Mouse (Mus musculus) megakaryocyte, embryonic 14.5 days (primary cell): ENCODE measurements around the gene Rab20. TPM values are rescaled to one million over a fixed set of nuclear protein-coding genes. Genes with fewer than 3 reads are reported as not detected.

Experiments
- H3K27me3 ChIP-seq: replicated peaks from 2 replicates; pipeline ENCODE3; 2012; ENCODE audit warnings: inconsistent platforms
- H3K36me3 ChIP-seq: replicated peaks from 2 replicates; pipeline ENCODE3; 2012; ENCODE audit warnings: low read length, inconsistent platforms, mixed read lengths
- H3K4me1 ChIP-seq: 2 replicates; pipeline ENCODE4 v1.6.1; 2012; ENCODE audit warnings: inconsistent platforms
- H3K4me3 ChIP-seq: replicated peaks from 2 replicates; pipeline ENCODE3; 2012; ENCODE audit warnings: moderate library complexity, mild to moderate bottlenecking, inconsistent platforms
- H3K9me3 ChIP-seq: 2 replicates; pipeline ENCODE4 v1.6.1; 2012; ENCODE audit warnings: inconsistent platforms
- FLI1 ChIP-seq: IDR thresholded peaks from 2 replicates; pipeline ENCODE4 v1.6.1; 2012; ENCODE audit warnings: low read length, inconsistent platforms, mixed read lengths
- GATA1 ChIP-seq: IDR thresholded peaks from 3 replicates; pipeline ENCODE4 v1.6.1; 2012; ENCODE audit warnings: mixed read lengths, low read length, inconsistent platforms, borderline replicate concordance
- polyA plus RNA-seq: library from polyadenylated mRNA; stranded (reverse); fragments of >175 nt; gene quantifications from 2 replicates; pipeline ENCODE4 v1.2.3, GENCODE M21; 2012; ENCODE audit warnings: low replicate concordance; ENCODE audit not compliant: insufficient read depth

Gene Rab20
- 13.3 TPM in 1 of 2 replicates, not detected in the other for polyA plus RNA-seq

DNA sequence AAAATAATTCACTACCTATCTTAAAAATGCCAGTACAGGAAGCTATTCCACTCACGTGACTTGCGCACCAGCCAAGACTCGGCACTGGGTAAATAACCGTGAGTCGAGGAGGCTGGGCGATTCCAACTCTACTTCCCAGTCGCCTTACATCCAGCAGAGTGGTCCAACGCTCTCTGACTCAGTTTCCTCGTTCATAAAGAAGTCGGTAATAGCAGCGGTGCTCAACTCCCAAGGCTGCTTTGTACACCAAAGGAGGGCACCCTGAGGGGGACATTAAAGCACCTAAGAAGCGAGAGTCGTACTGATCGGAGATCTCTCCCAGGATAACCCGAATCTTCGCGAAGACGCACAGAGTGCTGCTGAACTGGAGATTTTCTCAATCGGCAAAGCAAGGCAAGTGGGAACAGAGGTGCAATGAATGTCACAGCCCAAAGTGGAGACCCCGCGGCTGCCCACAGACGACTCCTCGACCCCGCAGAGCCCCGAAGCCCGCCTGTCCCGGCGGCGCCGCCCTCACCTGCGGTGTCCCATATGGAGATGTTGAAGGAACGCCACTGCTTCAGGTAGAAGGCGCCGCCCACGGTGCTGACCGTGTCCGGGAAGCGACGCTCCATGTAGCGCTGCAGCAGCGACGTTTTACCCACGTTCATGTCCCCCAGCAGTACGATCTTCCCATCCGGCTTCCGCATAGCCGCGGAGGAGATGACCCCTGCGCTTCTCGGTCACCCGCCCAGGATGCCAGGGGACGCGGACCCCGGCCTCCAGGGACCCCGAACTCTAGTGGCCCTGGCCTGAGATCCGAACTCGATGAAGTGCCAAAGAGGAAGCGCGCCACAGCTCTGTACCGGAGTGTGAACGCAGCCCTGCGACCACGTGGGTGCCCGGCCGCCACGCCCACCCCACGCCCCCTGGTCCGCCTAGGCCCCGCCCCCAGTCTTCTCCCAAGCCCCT, at the start of gene Rab20:
TSS of gene Rab20 (minus strand) at position 900 of the 951 bp plus-strand sequence.
- Histone ChIP-seq H3K4me1 (peaks cover 61% of the 10 kb centered on the region), H3K9me3 (no peaks in the 10 kb centered on the region), H3K36me3 (no peaks in the 10 kb centered on the region), H3K4me3 (peak within 1 kb of the TSS; percentile 97), H3K27me3 (peaks cover 90% of the 10 kb centered on the region)
- TF ChIP-seq FLI1: no peak
- TF ChIP-seq GATA1: no peak

DNA sequence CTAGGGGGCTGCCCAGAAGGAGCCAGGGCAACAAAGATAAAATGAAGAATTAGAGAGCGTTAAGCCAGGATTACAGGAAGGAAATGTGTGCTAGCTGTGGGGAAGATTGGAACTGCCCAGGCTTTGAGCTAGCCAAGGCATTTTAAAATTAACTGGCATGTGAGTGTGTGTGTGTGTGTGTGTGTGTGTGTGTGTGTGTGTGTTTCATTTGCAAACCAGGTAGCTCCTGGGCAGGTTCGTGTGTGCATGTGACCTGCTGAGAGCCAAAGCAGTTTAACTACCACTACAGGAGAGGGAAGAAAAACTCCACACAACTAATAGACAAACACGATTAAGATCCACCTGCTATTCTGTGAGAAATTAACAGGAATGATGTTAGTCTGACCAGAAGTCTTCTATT, 44.8 kb upstream of the Rab20 start:
- no peak for TF ChIP-seq GATA1
- TF ChIP-seq FLI1: no peak
- H3K4me3 ChIP-seq: no peak overlapping the region
- H3K4me1 ChIP-seq: peaks cover 24% of the 10 kb centered on the region
- peaks cover 90% of the 10 kb centered on the region for H3K36me3 ChIP-seq
- no peaks in the 10 kb centered on the region for H3K27me3 ChIP-seq
- no peaks in the 10 kb centered on the region for H3K9me3 ChIP-seq

GRCm38 (mm10) chr8:11518676-11519075, 40.2 kb upstream of the Rab20 start:
- peaks cover 40% of the 10 kb centered on the region for H3K4me1 ChIP-seq
- TF ChIP-seq FLI1 (no peak), GATA1 (no peak)
- H3K4me3 ChIP-seq: no peak overlapping the region
- no peaks in the 10 kb centered on the region for H3K9me3 ChIP-seq
- no peaks in the 10 kb centered on the region for H3K27me3 ChIP-seq
- H3K36me3 ChIP-seq: peaks cover 100% of the 10 kb centered on the region

DNA sequence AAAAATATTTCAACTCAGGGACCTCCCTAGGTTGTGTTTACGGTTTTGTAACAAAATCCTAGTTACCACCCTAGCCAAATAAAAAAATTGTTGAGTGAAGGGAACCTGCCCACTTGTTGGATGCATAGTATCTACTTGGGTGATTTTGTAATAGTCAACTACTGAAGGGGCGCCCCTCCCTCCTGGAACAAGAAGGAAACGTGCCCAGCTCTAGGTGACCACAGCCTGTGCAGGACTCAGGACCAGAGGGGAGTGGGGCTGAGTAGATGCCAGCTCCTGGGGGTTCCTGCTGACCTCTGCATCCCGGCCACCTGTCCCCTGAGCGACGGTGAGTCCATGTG, 39.5 kb upstream of the Rab20 start:
- no peak for TF ChIP-seq FLI1
- no peak for TF ChIP-seq GATA1
- H3K4me3 ChIP-seq: no peak overlapping the region

DNA sequence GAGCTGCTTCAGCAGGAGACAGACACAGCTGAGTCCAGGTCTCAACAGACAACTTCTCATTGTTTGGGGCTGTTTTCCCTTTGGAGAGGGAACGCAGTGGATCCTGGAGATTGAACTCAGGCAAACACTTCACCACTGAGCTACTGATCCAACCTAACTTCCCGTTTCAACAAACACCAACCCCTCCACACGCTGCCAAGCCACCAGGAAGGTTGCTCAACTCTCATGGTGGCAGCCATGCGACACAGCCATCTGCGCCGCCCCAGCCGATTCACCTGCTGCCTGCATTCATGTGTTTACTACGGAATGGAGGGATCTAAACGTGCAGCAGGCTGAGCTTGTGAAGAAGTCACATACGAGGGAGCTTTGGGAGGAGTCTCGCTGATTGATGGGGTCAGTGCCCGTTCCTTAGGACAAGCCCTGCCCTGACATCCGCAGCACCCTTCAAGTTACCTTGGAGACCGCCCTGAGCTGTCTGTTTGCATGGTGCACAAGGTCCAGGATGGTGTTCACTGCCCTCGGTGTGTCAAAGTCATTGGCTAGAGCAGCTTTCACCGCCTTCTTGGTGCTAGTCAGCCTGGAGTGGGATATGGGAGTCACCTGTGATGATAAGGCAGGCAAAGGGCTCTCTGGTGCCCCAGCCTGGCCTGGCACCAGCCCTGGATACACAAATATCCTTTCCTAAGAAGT, 39.0 kb upstream of the Rab20 start:
- Histone ChIP-seq H3K36me3 (peaks cover 100% of the 10 kb centered on the region), H3K27me3 (no peaks in the 10 kb centered on the region), H3K4me1 (peaks cover 44% of the 10 kb centered on the region), H3K9me3 (no peaks in the 10 kb centered on the region), H3K4me3 (no peak overlapping the region)
- TF ChIP-seq FLI1 (no peak), GATA1 (no peak)

More for the DNA sequence above, 39.5 kb upstream of the Rab20 start:
- Histone ChIP-seq H3K27me3 (no peaks in the 10 kb centered on the region), H3K9me3 (no peaks in the 10 kb centered on the region), H3K36me3 (peaks cover 100% of the 10 kb centered on the region), H3K4me1 (peaks cover 40% of the 10 kb centered on the region)

- H3K4me3 ChIP-seq: peak overlapping the region; percentile 60
- peaks cover 56% of the 10 kb centered on the region for H3K4me1 ChIP-seq
- H3K9me3 ChIP-seq: no peaks in the 10 kb centered on the region
- peaks cover 100% of the 10 kb centered on the region for H3K36me3 ChIP-seq
- no peaks in the 10 kb centered on the region for H3K27me3 ChIP-seq
- TF ChIP-seq GATA1: no peak
- TF ChIP-seq FLI1: no peak
Observed at GRCm38 (mm10) chr8:11516292-11516691, 37.8 kb upstream of the Rab20 start.

- no peaks in the 10 kb centered on the region for H3K9me3 ChIP-seq
- H3K4me3 ChIP-seq: no peak overlapping the region
- no peak for TF ChIP-seq GATA1
- TF ChIP-seq FLI1: no peak
- H3K36me3 ChIP-seq: peaks cover 100% of the 10 kb centered on the region
- H3K4me1 ChIP-seq: peaks cover 58% of the 10 kb centered on the region
- H3K27me3 ChIP-seq: no peaks in the 10 kb centered on the region
Observed at GRCm38 (mm10) chr8:11513247-11513646, 34.7 kb upstream of the Rab20 start.

DNA sequence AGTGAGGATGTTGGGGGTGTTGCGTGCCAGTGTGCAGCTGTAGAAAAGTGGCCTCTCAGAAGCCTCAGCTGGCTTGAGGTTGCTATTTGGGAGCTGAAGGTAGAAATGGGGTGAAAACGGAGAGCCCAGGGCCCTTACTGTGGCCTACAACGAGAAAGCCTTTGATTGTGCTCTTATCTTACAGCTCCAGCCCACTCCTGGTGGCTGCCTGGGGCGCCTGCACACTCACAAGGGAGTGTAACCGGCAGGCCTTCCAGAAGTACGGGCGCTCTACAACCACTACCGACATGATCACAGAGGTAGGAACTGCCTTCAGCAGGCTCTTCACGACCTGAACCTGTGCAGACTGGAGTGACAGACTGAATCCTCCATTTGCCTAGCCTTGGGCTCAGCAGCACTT, 34.2 kb upstream of the Rab20 start:
- no peaks in the 10 kb centered on the region for H3K27me3 ChIP-seq
- TF ChIP-seq GATA1: no peak
- no peak for TF ChIP-seq FLI1
- no peaks in the 10 kb centered on the region for H3K9me3 ChIP-seq
- H3K4me3 ChIP-seq: no peak overlapping the region
- H3K4me1 ChIP-seq: peaks cover 63% of the 10 kb centered on the region
- peaks cover 100% of the 10 kb centered on the region for H3K36me3 ChIP-seq

DNA sequence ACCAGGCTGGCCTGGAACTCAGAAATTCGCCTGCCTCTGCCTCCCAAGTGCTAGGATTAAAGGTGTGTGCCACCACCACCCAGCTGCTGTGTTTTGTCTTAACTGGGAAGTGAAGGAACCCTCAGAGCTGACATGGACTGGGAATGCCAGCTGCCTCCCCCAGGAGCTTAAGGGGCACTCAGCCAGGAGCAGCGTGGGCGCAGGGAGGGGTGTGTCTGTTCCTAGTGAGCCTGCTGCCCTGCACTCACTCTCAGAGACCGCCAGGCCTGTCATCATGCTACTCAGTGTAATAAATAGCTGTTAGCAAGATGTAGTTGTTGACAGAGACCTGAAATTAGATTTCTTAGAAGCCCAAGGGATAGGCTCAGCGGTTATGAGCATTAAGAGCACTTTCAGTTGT, 32.5 kb upstream of the Rab20 start:
- TF ChIP-seq GATA1: no peak
- no peak for TF ChIP-seq FLI1
- Histone ChIP-seq H3K9me3 (no peaks in the 10 kb centered on the region), H3K27me3 (no peaks in the 10 kb centered on the region), H3K4me1 (peaks cover 70% of the 10 kb centered on the region), H3K36me3 (peaks cover 100% of the 10 kb centered on the region), H3K4me3 (no peak overlapping the region)

GRCm38 (mm10) chr8:11508880-11509279, 30.4 kb upstream of the Rab20 start:
- no peaks in the 10 kb centered on the region for H3K27me3 ChIP-seq
- peaks cover 100% of the 10 kb centered on the region for H3K36me3 ChIP-seq
- TF ChIP-seq FLI1 (no peak), GATA1 (no peak)
- no peak overlapping the region for H3K4me3 ChIP-seq
- H3K9me3 ChIP-seq: no peaks in the 10 kb centered on the region
- H3K4me1 ChIP-seq: peaks cover 61% of the 10 kb centered on the region
